Mouse (Mus musculus) CD4-positive, CD25-positive, alpha-beta regulatory T cell, adult 4 months (primary cell): Measurements from ENCODE around the gene Cyp2b13. TPM values are rescaled to one million over a fixed set of nuclear protein-coding genes. Genes with fewer than 3 reads are reported as not detected.
"Not testable (repeated sequence)": the region's sequence is repeated elsewhere in the genome, so short reads cannot be mapped to it uniquely, and the experiment has no call there.

Source experiments
- ATAC-seq: one replicate; pipeline ENCODE4 v1.8.0; 2017
- polyA plus RNA-seq, 2 experiments: library from polyadenylated mRNA; unstranded; fragments of 100-300 nt; shearing (Covaris generic); gene quantifications; one replicate each; pipeline ENCODE4 v1.2.1; 2017

Gene Cyp2b13
- not detected for polyA plus RNA-seq

DNA sequence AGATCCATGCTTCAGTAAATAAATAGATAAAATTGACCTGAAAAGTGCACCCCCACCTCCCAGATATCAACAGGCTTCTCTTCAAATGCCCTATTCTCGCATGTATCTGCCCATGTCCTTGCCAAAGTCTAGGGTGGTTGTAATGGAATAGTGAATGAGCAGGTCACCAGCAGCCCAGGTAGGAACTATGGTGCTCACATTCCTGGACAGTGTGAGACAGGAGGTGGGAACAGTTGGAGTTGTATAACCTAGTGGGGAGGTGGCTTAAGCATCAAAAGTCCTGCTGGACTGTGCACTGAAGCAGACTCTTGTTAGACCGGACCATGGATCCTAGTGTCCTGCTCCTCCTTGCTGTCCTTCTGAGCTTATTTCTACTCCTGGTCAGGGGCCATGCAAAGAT lies at the start of gene Cyp2b13:
Gene Cyp2b13, plus strand, starts transcription at position 301 of the 400 bp plus-strand sequence.
- ATAC-seq, result not testable (repeated sequence)

GRCm38 (mm10) chr7:26019814-26020332 lies 41.4 kb upstream of the Cyp2b13 start:
- ATAC-seq, result not testable (repeated sequence)

- not testable (repeated sequence) for ATAC-seq
These were observed 6.2 kb upstream of the Cyp2b13 start for GRCm38 (mm10) chr7:26054885-26055630.

DNA sequence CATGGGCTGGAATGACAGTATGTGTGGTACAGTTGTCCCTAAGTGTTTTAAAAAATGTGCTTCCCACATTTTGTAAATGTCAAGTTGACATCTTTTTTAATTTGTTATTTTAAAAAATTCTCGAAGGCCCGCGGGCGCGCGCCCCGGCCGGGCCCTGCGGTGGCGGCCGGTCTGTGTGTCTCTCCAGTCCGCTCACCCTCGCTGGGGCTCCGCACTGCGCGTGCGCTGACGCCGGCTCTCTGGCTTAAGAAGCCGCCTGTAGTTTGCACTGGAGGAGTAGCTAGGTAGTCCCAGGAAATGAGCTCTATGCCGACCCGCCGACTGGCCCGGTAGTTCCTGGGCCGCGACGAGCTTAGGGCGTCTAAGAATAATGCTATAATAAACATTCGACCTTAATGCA lies 10.4 kb downstream of the Cyp2b13 start:
- ATAC-seq, result not testable (repeated sequence)

- no peak for ATAC-seq
These were observed 21.3 kb downstream of the Cyp2b13 start for GRCm38 (mm10) chr7:26082595-26082994.

DNA sequence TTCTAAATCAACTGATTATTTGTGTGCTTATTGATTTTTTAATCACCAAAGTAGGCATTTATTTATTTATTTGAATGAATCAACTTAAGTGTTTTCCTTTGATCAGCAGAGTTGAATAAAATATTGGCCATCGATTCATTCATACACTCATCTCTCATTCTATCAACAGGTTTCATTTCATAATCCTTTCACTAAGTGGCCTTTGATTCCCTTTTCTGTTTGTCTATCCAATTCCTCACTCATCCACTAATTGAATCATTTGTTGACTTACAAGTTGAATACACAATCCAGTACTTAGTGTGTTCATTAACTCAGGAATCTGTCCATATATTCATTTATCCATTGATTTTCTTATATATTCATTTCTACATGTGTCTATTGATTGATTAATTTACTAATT lies 26.1 kb downstream of the Cyp2b13 start:
- no peak for ATAC-seq

- not testable (repeated sequence) for ATAC-seq
These were observed 27.3 kb downstream of the Cyp2b13 start for GRCm38 (mm10) chr7:26088578-26088977.

- ATAC-seq, result not testable (repeated sequence)
These were observed 78.3 kb downstream of the Cyp2b13 start for GRCm38 (mm10) chr7:26139623-26140022.

DNA sequence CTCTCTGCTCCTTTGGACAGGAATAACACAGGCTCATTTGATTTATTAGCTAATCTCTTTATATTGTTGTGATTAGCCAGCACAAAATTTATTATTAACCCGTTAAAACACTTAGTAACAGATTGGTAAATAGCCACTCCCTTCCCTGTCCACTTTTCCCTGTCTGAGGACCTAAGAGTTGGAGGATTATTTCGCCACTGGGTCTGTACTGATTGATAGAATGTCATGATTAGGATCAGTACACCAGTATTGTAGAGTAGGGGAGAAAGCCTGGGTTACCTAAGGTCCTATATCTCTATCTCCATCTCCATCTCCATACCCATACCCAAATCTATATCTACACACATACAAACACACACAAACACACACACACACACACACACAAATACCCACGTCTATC lies 82.4 kb downstream of the Cyp2b13 start:
- not testable (repeated sequence) for ATAC-seq

Other genes starting within 250 kb of the Cyp2b13 start
- 1 to 10 TPM; 2.1 to 3.0 TPM for gene Cyp2s1, start 244.6 kb upstream of the Cyp2b13 start, polyA plus RNA-seq
- gene Cyp2b10, start 163.9 kb upstream of the Cyp2b13 start, polyA plus RNA-seq, result not detected
- not detected for gene Cyp2b9, start 111.9 kb downstream of the Cyp2b13 start, polyA plus RNA-seq
- gene Vmn1r184, start 198.8 kb downstream of the Cyp2b13 start, polyA plus RNA-seq, result not detected
- not detected for gene Cyp2a4, start 245.7 kb downstream of the Cyp2b13 start, polyA plus RNA-seq